Mouse (Mus musculus) regulatory T cell (primary cell): ENCODE measurements at regions not wholly inside any gene's neighbourhood (a gene's known extent, or its start where the extent isn't known, plus 50 kb on each side); places are given as distances from the start of the nearest gene placed in this dataset.

Source experiments
- in situ Hi-C: fragments of 300-600 bp; cut with MboI, MseI; formaldehyde crosslinking; loops from one replicate; pipeline ENCODE4 v1.15.1; 2025; ENCODE audit warnings: high pct_unique_total_duplicates

- in situ Hi-C loops, result no loop called here
These were observed 60.1 kb upstream of the Camk1g start for GRCm38 (mm10) chr1:193430231-193430630.

- in situ Hi-C loops, result no loop called here
These were observed 53.6 kb upstream of the Camk1g start for GRCm38 (mm10) chr1:193423653-193424075.

- in situ Hi-C loops, result no loop called here
These were observed 52.8 kb upstream of the Camk1g start for GRCm38 (mm10) chr1:193422886-193423285.

- in situ Hi-C loops, result no loop called here
These were observed 51.7 kb upstream of the Camk1g start for GRCm38 (mm10) chr1:193421820-193422219.

- in situ Hi-C loops, result no loop called here
These were observed 51.3 kb upstream of the Camk1g start for GRCm38 (mm10) chr1:193421414-193421813.
